Mouse (Mus musculus) spleen, postnatal 4 days (tissue): ENCODE measurements around the gene Tcf15.
A peak's percentile ranks its signal among the peaks of the same experiment; 100 is the strongest.

Source experiments
- DNase-seq, 2 experiments: peaks; one replicate each; pipeline ENCODE4 v3.0.0; 2022; ENCODE audit warnings: low spot score in 2 of 2

Gene Tcf15

GRCm38 (mm10) chr2:152143279-152144157, at the start of gene Tcf15:
Gene Tcf15, plus strand, starts transcription at chr2:152143561.
- no peak for DNase-seq

GRCm38 (mm10) chr2:152094856-152095545, 48.4 kb upstream of the Tcf15 start:
- DNase-seq = no peak

- DNase-seq = no peak
Measured at GRCm38 (mm10) chr2:152096922-152097321, 46.4 kb upstream of the Tcf15 start.

GRCm38 (mm10) chr2:152097916-152098315, 45.4 kb upstream of the Tcf15 start:
- no peak for DNase-seq

- no peak for DNase-seq
Measured at GRCm38 (mm10) chr2:152099538-152099937, 43.8 kb upstream of the Tcf15 start.

- no peak for DNase-seq
Measured at GRCm38 (mm10) chr2:152101761-152102160, 41.6 kb upstream of the Tcf15 start.

- DNase-seq = no peak
Measured at GRCm38 (mm10) chr2:152102369-152102768, 41.0 kb upstream of the Tcf15 start.

- DNase-seq = peak in 1 of 2 experiments; percentile 26
Measured at GRCm38 (mm10) chr2:152104711-152105317, 38.5 kb upstream of the Tcf15 start.

GRCm38 (mm10) chr2:152105318-152106224, 37.8 kb upstream of the Tcf15 start, which contains the start of gene Srxn1:
Gene Srxn1, plus strand, starts transcription at chr2:152105516.
- DNase-seq = peak; percentile 86 to 92

GRCm38 (mm10) chr2:152106225-152106595, 37.2 kb upstream of the Tcf15 start:
- DNase-seq = no peak

GRCm38 (mm10) chr2:152106597-152106996, 36.8 kb upstream of the Tcf15 start:
- no peak for DNase-seq

- DNase-seq = no peak
Measured at GRCm38 (mm10) chr2:152108702-152109101, 34.7 kb upstream of the Tcf15 start.

GRCm38 (mm10) chr2:152109386-152109785, 34.0 kb upstream of the Tcf15 start:
- no peak for DNase-seq

- DNase-seq = no peak
Measured at GRCm38 (mm10) chr2:152111311-152111710, 32.0 kb upstream of the Tcf15 start.

- peak; percentile 88 to 97 for DNase-seq
Measured at GRCm38 (mm10) chr2:152111920-152112319, 31.4 kb upstream of the Tcf15 start.

- DNase-seq = no peak
Measured at GRCm38 (mm10) chr2:152112490-152112889, 30.9 kb upstream of the Tcf15 start.

- no peak for DNase-seq
Measured at GRCm38 (mm10) chr2:152112970-152113369, 30.4 kb upstream of the Tcf15 start.

GRCm38 (mm10) chr2:152114057-152114975, 29.0 kb upstream of the Tcf15 start:
- no peak for DNase-seq

- DNase-seq = no peak
Measured at GRCm38 (mm10) chr2:152117694-152118093, 25.7 kb upstream of the Tcf15 start.

- DNase-seq = no peak
Measured at GRCm38 (mm10) chr2:152119228-152119865, 24.0 kb upstream of the Tcf15 start.
